Comparison of ENCODE assay signal across 8 mouse cellular contexts in genomic region chr1:168356970-168357441, GRCm38 (mm10).
DNase-seq lines count a peak whose midpoint lies in the region; ATAC-seq lines count a peak whose summit lies in the region.

No protein-coding gene starts in this region.

- H3K4me1 ChIP-seq in heart, embryonic 14.5 days (ENCODE audit: control insufficient read depth in 2 of 2, insufficient read depth in 2 of 2, low read length in 2 of 2): peaks cover 30 to 45% of the 10 kb centered on the region in 2 experiments
- peaks cover 87% of the 10 kb centered on the region for H3K4me1 ChIP-seq in forebrain, embryonic 12.5 days
- H3K4me1 ChIP-seq in midbrain, embryonic 14.5 days (ENCODE audit: control insufficient read depth, insufficient read depth, low read length): peaks cover 73% of the 10 kb centered on the region

- intact Hi-C loops in gastrocnemius, postnatal 14 days (cut with DNase I; ENCODE audit: low total_unique reads): no loop called here

- H3K4me2 ChIP-seq in heart, embryonic 14.5 days (ENCODE audit: low read length): peak overlapping the region; percentile 46
- H3K4me2 ChIP-seq in forebrain, embryonic 12.5 days: peak overlapping the region; percentile 53
- peak overlapping the region; percentile 55 for H3K4me2 ChIP-seq in midbrain, embryonic 14.5 days (ENCODE audit: low read length)

- no peak for DNase-seq in heart, adult 8-10 months (ENCODE audit: low spot score)
- peak; percentile 61 for DNase-seq in kidney, postnatal 10 days
- peak; percentile 80 for DNase-seq in midbrain, embryonic 14.5 days
- no peak for DNase-seq in gastrocnemius, postnatal 14 days
- DNase-seq in heart, adult 9 months (ENCODE audit: low spot score in 2 of 2): no peak

- 13% methylated on average over 14 of the region's 14 CpGs for WGBS in heart, embryonic 14.5 days
- WGBS in forebrain, embryonic 12.5 days: 0% methylated on average over 14 of the region's 14 CpGs
- 4% methylated on average over 14 of the region's 14 CpGs for WGBS in midbrain, embryonic 14.5 days

- ATAC-seq in heart, embryonic 14.5 days (ENCODE audit: insufficient number of reproducible peaks, insufficient read depth, low FRiP score, low read depth): no peak; the same call in 1 of the 2 replicates
- ATAC-seq in forebrain, embryonic 12.5 days (ENCODE audit: low FRiP score): peak; percentile 62
- ATAC-seq in midbrain, embryonic 14.5 days (ENCODE audit: low FRiP score, low TSS enrichment): peak; percentile 57; the same call in 1 of the 2 replicates
- no peak for ATAC-seq in erythroblast, adult 5-6 weeks (replicated peaks; ENCODE audit: low FRiP score, poor library complexity, severe bottlenecking)

- H3K9ac ChIP-seq in heart, embryonic 14.5 days (ENCODE audit: low read length): no peak overlapping the region
- H3K9ac ChIP-seq in forebrain, embryonic 12.5 days: peak overlapping the region; percentile 49
- no peak overlapping the region for H3K9ac ChIP-seq in midbrain, embryonic 14.5 days (replicated peaks; ENCODE audit: low read length)

- peaks cover 8% of the 10 kb centered on the region for H3K36me3 ChIP-seq in heart, embryonic 14.5 days (ENCODE audit: control insufficient read depth, insufficient read depth, low read length)
- no peaks in the 10 kb centered on the region; the same call in 1 of the 2 replicates for H3K36me3 ChIP-seq in forebrain, embryonic 12.5 days (replicated peaks)
- H3K36me3 ChIP-seq in midbrain, embryonic 14.5 days (ENCODE audit: control insufficient read depth, insufficient read depth, low read length): no peaks in the 10 kb centered on the region

- H3K4me3 ChIP-seq in heart, embryonic 14.5 days (ENCODE audit: control insufficient read depth in 1 of 2, insufficient read depth in 1 of 2, low read depth in 1 of 2, low read length in 2 of 2): peak overlapping the region; percentile 3 to 4; a peak in 1 of 4 replicates
- H3K4me3 ChIP-seq in forebrain, embryonic 12.5 days (replicated peaks): peak overlapping the region; percentile 25
- peak overlapping the region; percentile 3; the same call in 1 of the 2 replicates for H3K4me3 ChIP-seq in midbrain, embryonic 14.5 days (replicated peaks; ENCODE audit: low read depth, low read length)

- H3K27ac ChIP-seq in heart, embryonic 14.5 days (replicated peaks in 1 of 2; ENCODE audit: control insufficient read depth in 1 of 2, insufficient read depth in 1 of 2, low read depth in 2 of 2, low read length in 2 of 2): no peak overlapping the region
- peak overlapping the region; percentile 95 for H3K27ac ChIP-seq in forebrain, embryonic 12.5 days
- peak overlapping the region; percentile 89 for H3K27ac ChIP-seq in midbrain, embryonic 14.5 days (replicated peaks; ENCODE audit: low read depth, low read length)

- no peaks in the 10 kb centered on the region for H3K27me3 ChIP-seq in heart, embryonic 14.5 days (ENCODE audit: control insufficient read depth, insufficient read depth, low read length)
- no peaks in the 10 kb centered on the region for H3K27me3 ChIP-seq in forebrain, embryonic 12.5 days
- H3K27me3 ChIP-seq in midbrain, embryonic 14.5 days (ENCODE audit: control insufficient read depth, insufficient read depth, low read length): no peaks in the 10 kb centered on the region

- no peaks in the 10 kb centered on the region for H3K9me3 ChIP-seq in heart, embryonic 14.5 days (ENCODE audit: control insufficient read depth, low read length)
- no peaks in the 10 kb centered on the region for H3K9me3 ChIP-seq in forebrain, embryonic 12.5 days
- no peaks in the 10 kb centered on the region for H3K9me3 ChIP-seq in midbrain, embryonic 14.5 days (ENCODE audit: control insufficient read depth, low read length)

Comparison
In these comparisons a context has a peak if more than half of its experiments do, and no peak if none do; other contexts are left out.
1. ATAC-seq: peak in forebrain, embryonic 12.5 days (single experiment) and midbrain, embryonic 14.5 days (single experiment); none in heart, embryonic 14.5 days (single experiment) and erythroblast, adult 5-6 weeks (single experiment).
2. H3K27ac ChIP-seq: peak in forebrain, embryonic 12.5 days (single experiment) and midbrain, embryonic 14.5 days (single experiment); none in heart, embryonic 14.5 days (0 of 2).
3. DNase-seq: peak in kidney, postnatal 10 days (single experiment) and midbrain, embryonic 14.5 days (single experiment); none in heart, adult 8-10 months (single experiment), gastrocnemius, postnatal 14 days (single experiment) and heart, adult 9 months (0 of 2).
4. Peak in every context shown above with its lines, with median percentiles within 50 percentile points of each other: H3K4me2 ChIP-seq and H3K4me3 ChIP-seq.